In genomic region chr15:67940510-67940909, GRCm38 (mm10) we compare ENCODE assay signal across 17 mouse cellular contexts.
DNase-seq lines count a peak whose midpoint lies in the region; ATAC-seq lines count a peak whose summit lies in the region.
"Had no signal": no experiment of that assay in that cellular context is flagged by ENCODE, and none has a peak within 500 bp of the region (broad histone marks: within the 10 kb centered on the region; RNA-seq: fewer than 3 reads in every experiment).

No protein-coding gene starts in this region.

- no peaks in the 10 kb centered on the region for H3K4me1 ChIP-seq in lung, embryonic 16.5 days (replicated peaks; ENCODE audit: control insufficient read depth, insufficient read depth, low read length)
- no peaks in the 10 kb centered on the region for H3K4me1 ChIP-seq in forebrain, embryonic 15.5 days
- H3K4me1 ChIP-seq: forebrain, embryonic 13.5 days; hindbrain, embryonic 15.5 days; neural tube, embryonic 12.5 days had no signal

- H3K27ac ChIP-seq in lung, embryonic 16.5 days (ENCODE audit: low read length) = no peak overlapping the region
- H3K27ac ChIP-seq in forebrain, embryonic 15.5 days (replicated peaks) = no peak overlapping the region
- H3K27ac ChIP-seq: forebrain, embryonic 13.5 days; hindbrain, embryonic 15.5 days; neural tube, embryonic 12.5 days had no signal

- WGBS in lung, embryonic 16.5 days = 51% methylated on average over 1 of the region's 1 CpGs
- 78% methylated on average over 1 of the region's 1 CpGs for WGBS in forebrain, embryonic 15.5 days

- H3K4me2 ChIP-seq in lung, embryonic 16.5 days (ENCODE audit: low read depth, low read length) = no peak overlapping the region
- no peak overlapping the region for H3K4me2 ChIP-seq in forebrain, embryonic 15.5 days (replicated peaks)
- H3K4me2 ChIP-seq: forebrain, embryonic 13.5 days; hindbrain, embryonic 15.5 days; neural tube, embryonic 12.5 days had no signal

- ATAC-seq in lung, embryonic 16.5 days (ENCODE audit: low read depth) = peak; percentile 53
- no peak for ATAC-seq in forebrain, embryonic 15.5 days (replicated peaks)
- ATAC-seq: forebrain, embryonic 13.5 days; midbrain, embryonic 16.5 days had no signal

- no peaks in the 10 kb centered on the region for H3K27me3 ChIP-seq in lung, embryonic 16.5 days (ENCODE audit: control insufficient read depth, insufficient read depth, low read depth, low read length)
- no peaks in the 10 kb centered on the region for H3K27me3 ChIP-seq in forebrain, embryonic 15.5 days
- H3K27me3 ChIP-seq: forebrain, embryonic 13.5 days; hindbrain, embryonic 15.5 days; neural tube, embryonic 12.5 days had no signal

- peak; percentile 4 to 31 for DNase-seq in heart, adult 18-20 months
- DNase-seq in heart, postnatal 4 days = no peak
- peak; percentile 26 for DNase-seq in Muller cell, postnatal 12 days (ENCODE audit: inconsistent ontology term)
- peak; percentile 47 for DNase-seq in adrenal gland, postnatal 14 days
- no peak for DNase-seq in neural tube, embryonic 10.5 days (ENCODE audit: extremely low spot score, low spot score)
- DNase-seq: cerebellum, adult 2 months; gastrocnemius, postnatal 14 days; kidney, adult 18-20 months; kidney, postnatal 25 days; liver had no signal

- H3K4me3 ChIP-seq in lung, embryonic 16.5 days (ENCODE audit: low read length) = no peak overlapping the region
- H3K4me3 ChIP-seq in forebrain, embryonic 15.5 days = no peak overlapping the region
- H3K4me3 ChIP-seq: forebrain, embryonic 13.5 days; hindbrain, embryonic 15.5 days; neural tube, embryonic 12.5 days had no signal

- H3K9ac ChIP-seq in lung, embryonic 16.5 days (ENCODE audit: low read length) = no peak overlapping the region
- H3K9ac ChIP-seq in forebrain, embryonic 15.5 days (replicated peaks) = no peak overlapping the region
- H3K9ac ChIP-seq: forebrain, embryonic 13.5 days; hindbrain, embryonic 15.5 days; neural tube, embryonic 12.5 days had no signal

- H3K9me3 ChIP-seq in lung, embryonic 16.5 days (ENCODE audit: control insufficient read depth, low read length) = no peaks in the 10 kb centered on the region
- H3K9me3 ChIP-seq in forebrain, embryonic 15.5 days = no peaks in the 10 kb centered on the region
- H3K9me3 ChIP-seq: forebrain, embryonic 13.5 days; G1E; hindbrain, embryonic 15.5 days; neural tube, embryonic 12.5 days had no signal

- no peaks in the 10 kb centered on the region for H3K36me3 ChIP-seq in lung, embryonic 16.5 days (ENCODE audit: control insufficient read depth, insufficient read depth, low read length)
- H3K36me3 ChIP-seq in forebrain, embryonic 15.5 days = no peaks in the 10 kb centered on the region
- H3K36me3 ChIP-seq: G1E; hindbrain, embryonic 15.5 days; neural tube, embryonic 12.5 days had no signal

Comparison
In these comparisons a context has a peak if more than half of its experiments do, and no peak if none do; other contexts are left out.
1. DNase-seq: peak in heart, adult 18-20 months (2 of 2), Muller cell, postnatal 12 days (single experiment) and adrenal gland, postnatal 14 days (single experiment); none in heart, postnatal 4 days (single experiment) and neural tube, embryonic 10.5 days (single experiment).